Mouse (Mus musculus): ENCODE measurements around the gene Opcml. TPM values are rescaled to one million over a fixed set of nuclear protein-coding genes. Genes with fewer than 3 reads are reported as not detected.

Gene Opcml
- polyA plus RNA-seq, 1 experiment, result 0.83 TPM

GRCm38 (mm10) chr9:27925650-27926049, 135.1 kb downstream of the Opcml start:
- H3K4me1 ChIP-seq (ENCODE audit: control insufficient read depth, insufficient read depth, low read length), result peaks cover 3% of the 10 kb centered on the region; the same call in 1 of the 2 replicates
- H3K4me3 ChIP-seq (ENCODE audit: insufficient read depth, low read length), result no peak overlapping the region
- TF ChIP-seq POLR2A (IDR thresholded peaks at IDR 0.05; ENCODE audit: low read depth, low read length), result no peak
- no peak for TF ChIP-seq CTCF (IDR thresholded peaks at IDR 0.05; ENCODE audit: borderline replicate concordance, insufficient read depth, low read length)

DNA sequence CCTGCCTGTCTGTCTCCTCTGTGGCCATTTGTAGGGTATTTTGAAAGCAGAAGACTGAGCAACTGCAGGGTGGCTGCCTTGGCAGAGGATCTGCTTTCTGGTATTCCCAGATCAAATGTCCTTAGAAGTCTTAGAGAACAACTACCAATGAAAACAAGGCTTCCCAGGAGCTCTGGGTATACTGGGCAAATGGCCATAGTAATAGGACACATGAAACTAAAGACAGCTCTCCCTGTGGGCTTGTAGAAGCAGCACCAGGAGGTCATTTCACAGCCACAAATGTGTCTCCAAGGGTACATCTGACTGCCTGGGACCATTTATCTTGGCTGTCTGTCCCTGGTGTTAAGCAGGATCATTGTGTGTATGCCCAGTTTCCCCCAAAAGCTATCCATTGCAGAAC, 146.7 kb downstream of the Opcml start:
- H3K4me1 ChIP-seq (ENCODE audit: control insufficient read depth, insufficient read depth, low read length), result no peaks in the 10 kb centered on the region
- TF ChIP-seq POLR2A (IDR thresholded peaks at IDR 0.05; ENCODE audit: low read depth, low read length) (no peak), CTCF (IDR thresholded peaks at IDR 0.05; ENCODE audit: borderline replicate concordance, insufficient read depth, low read length) (no peak)
- H3K4me3 ChIP-seq (ENCODE audit: insufficient read depth, low read length), result no peak overlapping the region
- H3K27ac ChIP-seq (ENCODE audit: insufficient read depth, low read length), result no peak overlapping the region

More at GRCm38 (mm10) chr9:27925650-27926049, 135.1 kb downstream of the Opcml start:
- no peak overlapping the region for H3K27ac ChIP-seq (ENCODE audit: insufficient read depth, low read length)

DNA sequence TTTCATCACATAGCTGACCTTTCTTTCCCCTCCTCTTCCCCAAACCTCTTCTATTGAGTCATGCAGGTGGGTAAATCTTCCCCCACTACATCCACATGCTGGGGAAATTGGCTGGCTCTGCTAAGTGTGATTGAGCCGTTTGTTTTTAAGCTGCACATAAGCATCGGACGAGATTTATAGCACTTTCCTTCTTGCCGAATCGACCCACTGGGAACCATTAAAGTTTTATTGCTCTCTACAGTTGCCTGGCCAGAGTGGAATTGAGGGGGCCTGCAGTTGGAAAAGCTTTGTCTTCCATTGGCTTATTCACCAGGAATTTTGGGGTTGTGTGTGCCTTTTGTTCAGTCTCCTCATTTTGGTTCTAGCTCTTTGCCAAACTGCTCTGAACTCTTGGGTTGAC, 147.1 kb downstream of the Opcml start:
- no peaks in the 10 kb centered on the region for H3K4me1 ChIP-seq (ENCODE audit: control insufficient read depth, insufficient read depth, low read length)

DNA sequence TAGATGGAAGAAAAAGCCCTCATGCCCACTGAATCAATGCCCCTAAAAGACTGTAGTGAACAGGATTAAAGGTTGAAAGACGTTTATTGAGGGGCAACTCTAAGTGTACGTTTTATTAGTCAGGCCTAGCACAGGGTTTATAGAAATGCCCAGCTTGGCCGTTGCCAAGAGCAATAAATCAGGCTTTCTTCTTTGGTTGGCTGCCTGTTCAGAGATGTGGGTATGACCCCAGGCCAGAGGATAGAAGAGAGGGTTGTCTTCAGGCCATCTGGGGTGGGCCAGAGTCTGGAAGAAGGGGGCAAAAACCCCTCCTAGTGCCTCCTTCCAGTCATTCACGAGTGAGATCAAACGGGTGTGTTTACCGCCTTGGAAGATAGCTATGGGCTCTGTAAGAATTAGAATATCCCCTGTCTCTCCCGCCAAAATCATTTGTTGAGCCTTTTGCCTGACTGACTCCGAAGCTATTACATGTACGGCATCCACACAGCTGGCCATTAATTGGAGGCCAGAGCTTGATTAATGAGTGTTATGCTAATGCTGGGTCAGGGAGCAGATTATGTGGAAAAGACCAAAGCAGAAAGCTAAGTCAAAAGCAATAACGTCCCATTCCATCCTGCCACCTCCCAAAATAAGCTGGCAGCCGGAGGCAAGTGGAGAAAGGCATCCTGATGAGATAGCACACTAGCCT, 154.9 kb downstream of the Opcml start:
- no peak overlapping the region for H3K4me3 ChIP-seq (ENCODE audit: insufficient read depth, low read length)
- no peak overlapping the region for H3K27ac ChIP-seq (ENCODE audit: insufficient read depth, low read length)
- no peaks in the 10 kb centered on the region for H3K4me1 ChIP-seq (ENCODE audit: control insufficient read depth, insufficient read depth, low read length)
- TF ChIP-seq POLR2A (IDR thresholded peaks at IDR 0.05; ENCODE audit: low read depth, low read length) (no peak), CTCF (IDR thresholded peaks at IDR 0.05; ENCODE audit: borderline replicate concordance, insufficient read depth, low read length) (no peak)

More for the DNA sequence above, 147.1 kb downstream of the Opcml start:
- no peak overlapping the region for H3K27ac ChIP-seq (ENCODE audit: insufficient read depth, low read length)
- H3K4me3 ChIP-seq (ENCODE audit: insufficient read depth, low read length), result no peak overlapping the region
- TF ChIP-seq CTCF (IDR thresholded peaks at IDR 0.05; ENCODE audit: borderline replicate concordance, insufficient read depth, low read length) (no peak), POLR2A (IDR thresholded peaks at IDR 0.05; ENCODE audit: low read depth, low read length) (no peak)

GRCm38 (mm10) chr9:27951110-27951509, 160.5 kb downstream of the Opcml start:
- H3K4me1 ChIP-seq (ENCODE audit: control insufficient read depth, insufficient read depth, low read length), result no peaks in the 10 kb centered on the region
- TF ChIP-seq POLR2A (IDR thresholded peaks at IDR 0.05; ENCODE audit: low read depth, low read length) (no peak), CTCF (IDR thresholded peaks at IDR 0.05; ENCODE audit: borderline replicate concordance, insufficient read depth, low read length) (no peak)
- no peak overlapping the region for H3K27ac ChIP-seq (ENCODE audit: insufficient read depth, low read length)
- H3K4me3 ChIP-seq (ENCODE audit: insufficient read depth, low read length), result no peak overlapping the region

GRCm38 (mm10) chr9:27961682-27962081, 171.1 kb downstream of the Opcml start:
- Histone ChIP-seq H3K4me1 (ENCODE audit: control insufficient read depth, insufficient read depth, low read length) (peaks cover 7% of the 10 kb centered on the region; the same call in 1 of the 2 replicates), H3K27ac (ENCODE audit: insufficient read depth, low read length) (no peak overlapping the region), H3K4me3 (ENCODE audit: insufficient read depth, low read length) (no peak overlapping the region)
- TF ChIP-seq POLR2A (IDR thresholded peaks at IDR 0.05; ENCODE audit: low read depth, low read length) (no peak), CTCF (IDR thresholded peaks at IDR 0.05; ENCODE audit: borderline replicate concordance, insufficient read depth, low read length) (no peak)

GRCm38 (mm10) chr9:27963385-27963784, 172.8 kb downstream of the Opcml start:
- Histone ChIP-seq H3K4me3 (ENCODE audit: insufficient read depth, low read length) (no peak overlapping the region), H3K4me1 (ENCODE audit: control insufficient read depth, insufficient read depth, low read length) (peaks cover 7% of the 10 kb centered on the region; the same call in 1 of the 2 replicates), H3K27ac (ENCODE audit: insufficient read depth, low read length) (peak overlapping the region; percentile 40; the same call in 1 of the 2 replicates)
- no peak for TF ChIP-seq CTCF (IDR thresholded peaks at IDR 0.05; ENCODE audit: borderline replicate concordance, insufficient read depth, low read length)
- no peak for TF ChIP-seq POLR2A (IDR thresholded peaks at IDR 0.05; ENCODE audit: low read depth, low read length)

GRCm38 (mm10) chr9:27964902-27965550, 174.5 kb downstream of the Opcml start:
- TF ChIP-seq CTCF (IDR thresholded peaks at IDR 0.05; ENCODE audit: borderline replicate concordance, insufficient read depth, low read length), result no peak
- no peak for TF ChIP-seq POLR2A (IDR thresholded peaks at IDR 0.05; ENCODE audit: low read depth, low read length)
- H3K27ac ChIP-seq (ENCODE audit: insufficient read depth, low read length), result no peak overlapping the region; the same call in 1 of the 2 replicates
- no peak overlapping the region for H3K4me3 ChIP-seq (ENCODE audit: insufficient read depth, low read length)
- peaks cover 7% of the 10 kb centered on the region; the same call in 1 of the 2 replicates for H3K4me1 ChIP-seq (ENCODE audit: control insufficient read depth, insufficient read depth, low read length)

DNA sequence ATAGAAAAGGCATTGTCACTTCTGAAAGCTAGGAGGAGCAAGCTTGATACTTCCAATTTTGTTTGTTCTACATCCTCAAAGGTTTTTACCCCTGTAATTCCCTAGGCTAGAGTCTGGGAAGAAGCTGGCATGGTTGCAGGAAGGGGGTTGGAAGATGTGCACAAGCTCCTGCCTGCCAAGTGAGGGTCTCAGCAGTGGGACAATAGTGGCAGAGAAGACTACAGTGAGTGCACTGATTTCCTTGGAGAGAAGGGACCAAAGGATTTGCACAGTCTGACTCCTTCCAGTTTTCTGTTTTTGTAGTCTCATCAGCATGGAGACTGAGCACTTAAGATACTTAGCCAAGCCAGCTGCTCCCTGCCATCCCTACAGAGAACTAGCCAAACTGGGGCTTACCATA, 177.7 kb downstream of the Opcml start:
- H3K4me1 ChIP-seq (ENCODE audit: control insufficient read depth, insufficient read depth, low read length), result peaks cover 7% of the 10 kb centered on the region; the same call in 1 of the 2 replicates
- H3K4me3 ChIP-seq (ENCODE audit: insufficient read depth, low read length), result no peak overlapping the region
- H3K27ac ChIP-seq (ENCODE audit: insufficient read depth, low read length), result no peak overlapping the region
- TF ChIP-seq CTCF (IDR thresholded peaks at IDR 0.05; ENCODE audit: borderline replicate concordance, insufficient read depth, low read length) (no peak), POLR2A (IDR thresholded peaks at IDR 0.05; ENCODE audit: low read depth, low read length) (no peak)

- no peak for TF ChIP-seq POLR2A (IDR thresholded peaks at IDR 0.05; ENCODE audit: low read depth, low read length)
- no peak for TF ChIP-seq CTCF (IDR thresholded peaks at IDR 0.05; ENCODE audit: borderline replicate concordance, insufficient read depth, low read length)
- no peak overlapping the region for H3K27ac ChIP-seq (ENCODE audit: insufficient read depth, low read length)
- no peak overlapping the region for H3K4me3 ChIP-seq (ENCODE audit: insufficient read depth, low read length)
- no peaks in the 10 kb centered on the region for H3K4me1 ChIP-seq (ENCODE audit: control insufficient read depth, insufficient read depth, low read length)
Measured at GRCm38 (mm10) chr9:27972293-27972692, 181.7 kb downstream of the Opcml start.

Measured in embryonic fibroblast, embryonic 13.5 days (primary cell).